ENCODE assay signal across 9 mouse cellular contexts in genomic region chr10:93672646-93673479, GRCm38 (mm10). TPM values are rescaled to one million over a fixed set of nuclear protein-coding genes. Genes with fewer than 3 reads are reported as not detected.
DNase-seq lines count a peak whose midpoint lies in the region; ATAC-seq lines count a peak whose summit lies in the region.
"Had no signal": no experiment of that assay in that cellular context is flagged by ENCODE, and none has a peak within 500 bp of the region (broad histone marks: within the 10 kb centered on the region; RNA-seq: fewer than 3 reads in every experiment).

No protein-coding gene starts in this region.

- peak overlapping the region; percentile 63 for H3K4me2 ChIP-seq in heart, embryonic 11.5 days
- H3K4me2 ChIP-seq in kidney, embryonic 14.5 days (replicated peaks; ENCODE audit: low read depth, low read length): no peak overlapping the region

- H3K27ac ChIP-seq in heart, embryonic 11.5 days (ENCODE audit: low read depth, low read length): peak overlapping the region; percentile 54; the same call in 1 of the 2 replicates
- H3K27ac ChIP-seq in limb, embryonic 10.5 days: no peak overlapping the region
- no peak overlapping the region for H3K27ac ChIP-seq in kidney, embryonic 14.5 days (ENCODE audit: low read depth, low read length)

- ATAC-seq in heart, embryonic 11.5 days (replicated peaks; ENCODE audit: insufficient number of reproducible peaks, low FRiP score, low TSS enrichment): no peak
- no peak for ATAC-seq in kidney, embryonic 14.5 days (ENCODE audit: low FRiP score, low TSS enrichment)

- 0 out of 2 replicates have a peak, but pooled peaks cover 3% of the 10 kb centered on the region for H3K9me3 ChIP-seq in heart, embryonic 11.5 days (replicated peaks; ENCODE audit: control insufficient read depth, low read length)
- no peaks in the 10 kb centered on the region for H3K9me3 ChIP-seq in limb, embryonic 10.5 days (replicated peaks)
- H3K9me3 ChIP-seq in kidney, embryonic 14.5 days (ENCODE audit: control insufficient read depth, low read length): peaks cover 3% of the 10 kb centered on the region; the same call in 1 of the 2 replicates

- 37% methylated on average over 22 of the region's 22 CpGs for WGBS in heart, embryonic 11.5 days (ENCODE audit: insufficient replicate concordance)
- 83% methylated on average over 22 of the region's 22 CpGs for WGBS in limb, embryonic 10.5 days
- 72% methylated on average over 22 of the region's 22 CpGs for WGBS in kidney, embryonic 14.5 days

- H3K9ac ChIP-seq in heart, embryonic 11.5 days (ENCODE audit: low read depth, low read length): 0 out of 2 replicates have a peak overlapping the region, but pooled peaks have one; percentile 39
- no peak overlapping the region for H3K9ac ChIP-seq in kidney, embryonic 14.5 days (ENCODE audit: low read depth, low read length)

- no peaks in the 10 kb centered on the region for H3K27me3 ChIP-seq in heart, embryonic 11.5 days (ENCODE audit: control insufficient read depth, insufficient read depth, low read length)
- H3K27me3 ChIP-seq in limb, embryonic 10.5 days (ENCODE audit: low read depth, poor library complexity, severe bottlenecking): no peaks in the 10 kb centered on the region
- H3K27me3 ChIP-seq in kidney, embryonic 14.5 days (ENCODE audit: control insufficient read depth, insufficient read depth, low read length): no peaks in the 10 kb centered on the region

- H3K4me3 ChIP-seq in heart, embryonic 11.5 days (ENCODE audit: low read depth, low read length): peak overlapping the region; percentile 31
- H3K4me3 ChIP-seq in limb, embryonic 10.5 days: no peak overlapping the region
- H3K4me3 ChIP-seq in kidney, embryonic 14.5 days (ENCODE audit: low read length): no peak overlapping the region

- peaks cover 5% of the 10 kb centered on the region; the same call in 1 of the 2 replicates for H3K4me1 ChIP-seq in heart, embryonic 11.5 days (ENCODE audit: control insufficient read depth, insufficient read depth, low read length)
- H3K4me1 ChIP-seq in limb, embryonic 10.5 days: no peaks in the 10 kb centered on the region
- H3K4me1 ChIP-seq in kidney, embryonic 14.5 days (ENCODE audit: control insufficient read depth, insufficient read depth, low read length): no peaks in the 10 kb centered on the region

- DNase-seq in lung, adult 18-20 months: peak; percentile 35 to 48
- no peak for DNase-seq in lung, postnatal 25 days (ENCODE audit: low spot score)
- peak; percentile 20 for DNase-seq in limb, embryonic 10.5 days (ENCODE audit: low spot score)
- peak; percentile 40 to 57 for DNase-seq in right cerebral cortex, postnatal 36 days (ENCODE audit: low spot score in 2 of 2)
- DNase-seq in kidney, adult 8-10 months: no peak
- DNase-seq in kidney, postnatal 10 days: no peak
- DNase-seq: kidney, postnatal 25 days had no signal

- H3K36me3 ChIP-seq in heart, embryonic 11.5 days (ENCODE audit: control insufficient read depth, insufficient read depth, low read length): no peaks in the 10 kb centered on the region
- H3K36me3 ChIP-seq in limb, embryonic 10.5 days: no peaks in the 10 kb centered on the region
- H3K36me3 ChIP-seq in kidney, embryonic 14.5 days (ENCODE audit: control insufficient read depth, insufficient read depth, low read length): no peaks in the 10 kb centered on the region

RNA-seq across cellular contexts. Expression of gene Ntn4, which starts 32.4 kb away (rescaled TPM):
- 0.38 and 0.64 TPM in 2 replicates for polyA plus RNA-seq in heart, embryonic 11.5 days (2014; fragmentation: Nextera tagmentation; extraction: Ambion mirVana)
- polyA plus RNA-seq in limb, embryonic 10.5 days (2016; fragmentation: Nextera tagmentation; extraction: Ambion mirVana): 0.34 and 0.76 TPM in 2 replicates
- polyA plus RNA-seq in kidney, embryonic 14.5 days (2014; fragmentation: Nextera tagmentation; extraction: Ambion mirVana): 0.59 and 1.3 TPM in 2 replicates

Comparison
In these comparisons a context has a peak if more than half of its experiments do, and no peak if none do; other contexts are left out.
1. DNase-seq: peak in lung, adult 18-20 months (2 of 2), limb, embryonic 10.5 days (single experiment) and right cerebral cortex, postnatal 36 days (2 of 2); none in lung, postnatal 25 days (single experiment), kidney, adult 8-10 months (0 of 2) and kidney, postnatal 10 days (single experiment).